Mouse (Mus musculus): ENCODE measurements around the gene Nhsl1. TPM values are rescaled to one million over a fixed set of nuclear protein-coding genes. Genes with fewer than 3 reads are reported as not detected.
A peak's percentile ranks its signal among the peaks of the same experiment; 100 is the strongest.

Gene Nhsl1
- total RNA-seq, 2 experiments from 2014 or later = 62.0 to 66.6 TPM

DNA sequence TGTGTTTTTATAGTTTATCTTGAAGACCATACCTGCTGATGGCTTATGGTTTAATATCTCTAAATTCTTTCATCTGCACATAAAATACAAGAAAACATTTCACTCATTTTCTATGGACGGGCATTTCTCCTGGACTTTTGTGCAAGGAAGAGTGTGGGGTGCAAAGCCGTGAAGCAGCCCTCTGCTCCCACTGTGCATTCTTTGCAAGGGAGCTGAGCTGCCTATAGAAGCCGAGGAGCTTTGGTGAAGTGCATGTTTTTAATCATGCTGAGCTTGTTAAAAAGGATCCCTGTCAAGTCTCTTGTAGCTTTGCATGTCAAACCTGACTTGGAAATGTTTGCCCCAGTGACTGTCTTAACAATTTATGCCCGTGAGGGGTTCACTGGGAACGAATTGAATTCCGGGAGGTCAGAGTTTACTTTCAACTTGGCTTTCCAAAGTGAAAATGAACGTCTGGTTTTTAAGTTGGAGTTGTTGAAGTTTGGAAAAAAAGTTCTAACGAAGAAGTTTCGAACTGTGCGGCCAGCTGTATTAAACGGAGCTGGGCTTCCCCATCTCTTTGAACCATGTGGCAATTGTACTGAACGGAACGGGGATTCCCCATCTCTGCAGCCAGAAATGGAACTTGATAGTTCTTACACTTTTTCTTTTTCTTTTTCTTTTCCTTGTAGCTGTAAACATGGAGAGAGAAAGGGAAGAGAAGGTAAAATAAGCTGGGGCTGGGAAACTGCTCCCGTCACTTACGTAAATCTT is 22.8 kb downstream of the Nhsl1 start:
- DNase-seq (ENCODE audit: low spot score in 2 of 2) = no peak

DNA sequence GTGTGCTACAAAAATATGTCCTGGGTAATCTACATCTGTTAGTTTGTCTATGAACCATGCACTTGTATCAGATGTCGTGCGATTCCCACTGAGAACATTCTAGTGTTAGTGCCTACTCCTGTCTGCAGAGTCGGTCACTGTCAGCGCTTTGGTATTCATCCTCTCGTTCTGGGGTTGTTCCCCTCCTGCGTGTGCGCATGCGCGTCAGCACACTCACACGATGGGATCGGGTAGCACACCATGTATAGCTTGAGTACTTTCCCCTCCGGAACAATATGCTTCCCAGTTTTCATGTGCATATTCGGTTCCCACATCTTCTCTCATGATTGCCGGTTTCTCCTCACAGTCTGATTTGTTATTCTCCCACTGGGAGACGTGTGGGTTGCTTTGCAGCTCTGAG is 28.4 kb downstream of the Nhsl1 start:
- DNase-seq (ENCODE audit: low spot score in 2 of 2) = no peak

DNA sequence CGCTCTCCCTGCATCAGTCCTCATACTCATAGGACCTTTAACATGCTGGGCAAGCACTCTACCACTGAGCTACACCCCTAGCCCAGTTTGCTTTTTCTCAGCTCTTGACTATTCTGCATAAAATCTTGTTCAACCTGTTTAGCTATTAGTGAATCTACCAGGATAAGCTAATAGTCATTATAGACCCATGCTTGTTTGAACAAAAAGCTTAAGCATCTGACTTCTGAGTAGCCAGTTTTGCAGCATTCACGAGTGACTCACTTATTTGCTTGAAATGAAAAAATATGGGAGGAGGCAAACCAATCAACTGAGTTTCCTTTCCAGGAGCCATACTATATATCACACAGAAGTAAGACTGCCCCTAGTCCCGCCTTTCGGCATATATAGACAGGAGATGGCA is 32.0 kb downstream of the Nhsl1 start:
- DNase-seq (ENCODE audit: low spot score in 2 of 2) = no peak

DNA sequence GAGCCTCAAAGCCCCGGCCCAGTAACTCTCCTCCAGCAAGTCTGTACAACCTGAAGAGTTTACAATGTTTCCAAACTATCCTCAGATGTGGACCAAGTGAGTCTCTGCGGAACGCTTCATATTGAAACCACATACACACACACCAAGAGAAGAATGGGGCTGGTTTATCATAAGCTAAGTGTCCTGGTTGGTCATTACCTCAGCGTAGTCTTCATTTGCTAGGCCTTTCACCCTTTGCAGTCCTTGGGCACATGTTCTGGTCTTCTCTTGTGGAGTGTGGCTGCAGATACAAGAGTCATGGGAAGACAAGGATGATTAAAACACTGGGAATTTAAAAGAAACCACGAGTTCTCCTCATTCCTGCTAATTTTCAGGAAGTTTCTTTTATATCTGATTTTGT is 34.2 kb downstream of the Nhsl1 start:
- DNase-seq (ENCODE audit: low spot score in 2 of 2) = no peak

DNA sequence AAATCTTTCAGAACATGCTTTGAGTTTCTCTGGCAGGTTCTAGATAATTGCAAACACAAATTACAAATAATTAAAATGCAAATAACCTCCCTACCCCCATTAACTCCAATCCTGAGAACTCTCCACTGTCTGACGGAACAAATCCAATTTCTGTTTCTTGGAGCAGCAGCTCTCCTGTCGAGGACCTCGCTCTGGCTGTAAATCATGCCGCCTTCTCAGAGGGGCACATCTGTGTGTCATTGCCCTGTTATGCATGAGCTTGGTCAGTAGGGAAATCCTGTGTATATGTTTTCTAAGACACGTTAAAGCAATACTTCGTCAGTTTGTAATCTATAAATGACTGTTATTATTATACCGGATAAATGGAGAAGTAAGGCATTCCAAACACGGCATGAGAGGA is 35.3 kb downstream of the Nhsl1 start:
- no peak for DNase-seq (ENCODE audit: low spot score in 2 of 2)

GRCm38 (mm10) chr10:18356461-18356860 is 37.7 kb downstream of the Nhsl1 start:
- DNase-seq (ENCODE audit: low spot score in 2 of 2) = no peak

DNA sequence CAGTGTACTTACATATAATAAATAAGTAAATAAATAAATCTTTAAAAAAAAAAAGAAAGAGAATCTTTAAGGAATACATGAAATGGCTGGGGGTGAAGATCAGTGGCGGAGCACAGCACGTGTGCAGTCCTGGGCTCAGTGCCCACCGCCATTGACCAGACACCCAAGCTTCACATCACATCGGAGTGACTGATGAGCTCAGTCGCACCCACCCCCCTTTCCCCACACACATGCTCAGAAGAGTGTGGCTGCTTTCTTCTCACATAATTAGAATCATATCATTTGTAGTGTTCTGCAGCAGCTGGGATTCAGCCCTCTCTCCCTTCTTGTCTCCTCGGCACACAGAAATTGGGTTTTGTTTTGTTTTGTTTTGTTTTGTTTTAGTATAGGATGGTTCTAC is 38.4 kb downstream of the Nhsl1 start:
- no peak for DNase-seq (ENCODE audit: low spot score in 2 of 2)

- DNase-seq (ENCODE audit: low spot score in 2 of 2) = no peak
Observed at GRCm38 (mm10) chr10:18358461-18358860, 39.7 kb downstream of the Nhsl1 start.

DNA sequence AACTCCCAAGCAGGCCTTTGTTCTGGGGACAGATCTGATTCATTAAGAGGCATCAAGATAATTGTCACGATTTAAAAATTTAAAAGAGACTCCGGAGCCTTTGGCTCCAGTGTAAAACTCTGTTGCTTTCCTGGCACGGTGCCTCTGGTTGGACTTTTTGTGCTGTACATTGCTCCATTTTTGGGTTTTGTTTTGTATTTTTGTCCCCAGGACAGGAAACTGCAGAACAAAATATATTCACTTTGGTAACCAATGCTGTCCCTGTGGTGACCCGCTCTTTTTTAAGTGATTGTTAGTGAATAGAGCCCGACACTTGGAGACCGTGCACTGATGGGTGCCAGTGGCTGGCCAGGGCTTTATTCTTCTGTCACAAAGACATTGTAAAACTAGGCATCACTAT is 41.4 kb downstream of the Nhsl1 start:
- DNase-seq (ENCODE audit: low spot score in 2 of 2) = peak in 1 of 2 experiments; percentile 52

GRCm38 (mm10) chr10:18365432-18365831 is 46.6 kb downstream of the Nhsl1 start:
- DNase-seq (ENCODE audit: low spot score in 2 of 2) = no peak

- DNase-seq (ENCODE audit: low spot score in 2 of 2) = no peak
Observed at GRCm38 (mm10) chr10:18366697-18367096, 47.9 kb downstream of the Nhsl1 start.

- no peak for DNase-seq (ENCODE audit: low spot score in 2 of 2)
Observed at GRCm38 (mm10) chr10:18368111-18368510, 49.3 kb downstream of the Nhsl1 start.

DNA sequence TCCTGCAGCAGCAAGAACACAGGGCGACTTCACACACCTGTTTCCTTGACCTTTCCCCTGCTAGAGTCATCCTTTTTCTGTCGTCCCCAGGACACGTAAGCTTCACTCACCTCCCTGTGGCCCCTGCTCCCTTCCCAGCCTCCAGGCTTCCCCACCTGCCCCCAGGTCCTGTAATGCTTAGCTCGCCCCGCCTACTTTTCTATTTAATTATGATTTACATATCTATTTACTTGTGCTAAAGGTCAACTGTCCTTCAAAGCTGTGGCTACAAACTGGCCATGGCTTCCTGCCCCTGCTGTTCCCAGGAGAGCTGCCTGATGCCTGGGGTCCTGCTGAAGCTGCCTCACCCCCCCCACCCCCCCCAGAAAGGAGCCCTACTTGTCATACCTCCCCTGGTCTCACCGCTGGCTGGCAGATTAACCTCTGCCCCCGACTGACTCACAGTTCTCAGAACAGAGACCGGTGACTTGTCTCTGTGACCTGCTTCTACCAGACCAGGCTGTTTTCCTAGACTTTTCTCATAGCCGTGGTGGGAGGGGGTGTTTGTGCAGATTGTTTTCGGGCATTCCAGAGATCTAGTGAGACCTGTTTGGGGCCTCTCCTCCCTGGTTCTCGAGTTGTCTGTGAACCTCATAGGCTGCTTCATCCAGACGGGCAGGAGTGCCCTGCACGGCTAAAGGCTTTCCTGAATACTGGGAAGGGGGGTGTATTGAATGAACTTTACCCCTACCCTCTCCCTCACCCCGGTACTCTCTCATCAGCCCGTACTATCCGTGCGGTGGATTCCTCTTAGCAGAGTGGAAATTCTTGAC is 51.9 kb downstream of the Nhsl1 start:
- no peak for DNase-seq (ENCODE audit: low spot score in 2 of 2)

DNA sequence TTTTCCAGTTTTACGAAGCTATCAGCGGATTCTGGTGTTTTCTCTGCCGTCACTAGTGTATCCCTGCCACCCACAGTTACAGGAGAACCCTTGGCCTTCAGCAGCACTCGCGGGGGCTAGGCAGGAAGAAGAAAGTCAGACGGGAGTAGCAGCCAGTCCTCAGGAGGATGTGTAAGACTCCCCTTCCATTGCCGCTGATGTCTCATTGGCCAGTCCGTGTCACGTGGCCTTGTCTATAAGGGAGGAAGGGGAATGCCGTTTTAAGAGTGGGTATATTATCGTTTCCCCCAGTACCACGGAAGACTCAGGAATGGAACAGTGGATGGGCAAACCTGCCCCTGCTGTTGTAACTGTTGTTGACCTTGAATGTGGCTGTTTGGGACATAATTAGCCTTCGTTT is 53.1 kb downstream of the Nhsl1 start:
- DNase-seq (ENCODE audit: low spot score in 2 of 2) = no peak

GRCm38 (mm10) chr10:18375301-18375700 is 56.5 kb downstream of the Nhsl1 start:
- DNase-seq (ENCODE audit: low spot score in 2 of 2) = no peak

GRCm38 (mm10) chr10:18384766-18385165 is 66.0 kb downstream of the Nhsl1 start:
- DNase-seq (ENCODE audit: low spot score in 2 of 2) = no peak

DNA sequence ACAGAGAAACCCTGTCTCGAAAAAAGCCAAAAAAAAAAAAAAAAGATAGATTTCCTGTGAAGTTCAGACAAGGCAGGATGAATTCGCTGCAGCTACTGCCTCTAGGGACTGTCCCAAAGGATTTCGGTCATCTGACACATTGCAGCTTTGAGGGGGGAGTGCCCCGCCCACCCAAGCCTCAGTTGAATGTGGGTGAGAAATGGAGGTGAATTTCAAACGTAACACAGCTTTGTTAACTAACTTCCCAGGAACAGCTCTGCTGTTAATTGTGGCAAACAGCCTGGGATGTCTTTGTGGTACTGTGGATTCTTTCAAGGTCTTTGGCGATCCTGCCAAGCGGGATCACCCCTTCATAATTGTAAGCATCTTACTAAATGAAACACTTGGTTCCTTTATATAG is 67.4 kb downstream of the Nhsl1 start:
- DNase-seq (ENCODE audit: low spot score in 2 of 2) = no peak

DNA sequence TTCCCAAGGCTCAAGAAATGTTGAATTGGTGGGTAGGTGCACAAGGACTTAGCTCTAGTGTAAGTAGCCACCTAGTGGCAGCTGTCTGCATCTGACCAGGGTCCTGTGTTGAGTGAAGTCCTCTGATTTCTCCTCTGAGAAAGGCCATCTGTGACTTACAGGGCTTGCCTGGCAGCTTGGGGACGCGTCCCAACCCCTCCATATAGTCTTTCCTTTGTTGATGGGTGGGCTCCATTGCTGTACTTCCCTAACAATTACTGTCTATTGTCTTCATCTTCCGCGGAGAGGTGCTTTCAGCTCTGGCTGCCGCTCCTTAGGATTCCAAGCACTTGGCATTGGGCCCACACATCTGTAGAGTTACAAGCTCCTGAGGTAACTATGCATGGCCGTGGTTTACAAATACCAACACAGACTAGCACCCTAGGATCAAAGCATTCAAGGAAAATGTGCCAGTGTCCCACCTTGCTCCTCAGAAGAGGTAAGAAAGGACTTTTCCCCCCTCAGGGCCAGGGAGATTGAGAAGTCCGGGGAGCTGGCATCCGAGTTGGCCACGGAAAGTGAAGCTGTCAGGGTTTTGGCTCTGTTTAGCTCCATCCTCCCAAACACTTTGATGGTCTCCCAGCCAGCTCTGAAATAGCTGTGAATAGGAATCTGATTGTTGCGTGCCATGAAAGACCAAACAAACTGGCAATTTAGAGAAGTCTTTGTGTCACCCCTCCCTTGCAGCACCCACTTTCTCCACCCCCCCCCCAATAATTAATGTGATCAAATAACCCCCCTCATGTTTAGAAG is 70.2 kb downstream of the Nhsl1 start:
- DNase-seq (ENCODE audit: low spot score in 2 of 2) = peak in 1 of 2 experiments; percentile 65

- no peak for DNase-seq (ENCODE audit: low spot score in 2 of 2)
Observed at GRCm38 (mm10) chr10:18390004-18390403, 71.2 kb downstream of the Nhsl1 start.

DNA sequence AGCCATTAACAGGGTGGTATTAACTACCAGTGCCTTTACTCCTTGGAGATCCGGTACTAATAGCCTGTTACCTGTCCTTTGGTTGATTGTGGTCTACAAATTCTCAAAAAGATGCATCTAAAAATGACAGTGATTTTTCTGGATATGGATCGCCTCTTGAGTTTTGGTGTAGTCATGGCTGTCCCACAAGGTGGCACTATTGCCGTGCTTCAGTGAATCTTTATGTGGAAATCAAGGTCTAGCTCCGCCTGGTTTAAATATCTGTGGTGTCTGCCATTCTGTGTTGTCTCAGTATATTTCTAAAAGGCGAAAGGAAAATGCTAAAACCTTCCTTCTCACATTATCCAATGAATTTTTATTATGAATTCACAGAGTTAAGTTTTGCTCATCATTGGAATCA is 72.8 kb downstream of the Nhsl1 start:
- peak; percentile 69 to 79 for DNase-seq (ENCODE audit: low spot score in 2 of 2)

DNA sequence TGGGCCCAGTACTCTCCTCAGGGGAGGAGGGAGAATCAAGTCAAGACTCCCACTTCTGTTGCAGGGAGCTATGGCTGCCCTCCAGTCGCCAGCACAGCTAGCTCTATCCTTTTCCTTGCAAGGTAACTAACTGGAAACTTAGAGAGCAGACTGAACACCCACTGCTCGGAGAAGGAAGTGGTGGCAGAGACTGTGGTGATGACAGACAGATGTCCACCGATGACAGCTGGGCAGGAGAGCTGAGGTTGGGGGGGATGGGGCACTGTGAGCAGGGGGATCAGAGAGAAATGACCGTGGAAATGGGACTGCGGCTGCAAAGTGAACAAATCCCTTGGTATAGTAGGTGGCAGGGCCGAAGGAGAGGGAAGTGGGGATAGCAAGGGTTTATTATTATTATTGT is 73.5 kb downstream of the Nhsl1 start:
- no peak for DNase-seq (ENCODE audit: low spot score in 2 of 2)

GRCm38 (mm10) chr10:18393740-18394139 is 75.0 kb downstream of the Nhsl1 start:
- no peak for DNase-seq (ENCODE audit: low spot score in 2 of 2)

Data from layer of hippocampus, postnatal 10 days (tissue).